Mouse (Mus musculus) midbrain, postnatal 0 days (tissue): ENCODE data around the gene Egflam. TPM values are rescaled to one million over a fixed set of nuclear protein-coding genes. Genes with fewer than 3 reads are reported as not detected.

ENCODE experiments used
- ATAC-seq: fragments of 200-750 bp; cut with Nextera tagmentation; 2 replicates; pipeline ENCODE4 v1.8.0; 2017; ENCODE audit warnings: moderate number of reproducible peaks, mild to moderate bottlenecking, moderate TSS enrichment, moderate library complexity; ENCODE audit not compliant: low FRiP score
- DNase-seq: peaks from one replicate; pipeline ENCODE4 v3.0.0-alpha.2; 2015; ENCODE audit warnings: low spot score
- H3K27ac ChIP-seq: fragments of 300-500 bp; sonication (generic); 2 replicates; pipeline ENCODE4 v1.5.1; 2014; ENCODE audit warnings: low read depth, mild to moderate bottlenecking, low read length, mixed read lengths
- H3K27me3 ChIP-seq: fragments of 300-500 bp; sonication (generic); 2 replicates; pipeline ENCODE4 v1.6.1; 2014; ENCODE audit warnings: low read length, control low read depth, mixed read lengths; ENCODE audit not compliant: insufficient read depth
- H3K36me3 ChIP-seq: fragments of 300-500 bp; sonication (generic); 2 replicates; pipeline ENCODE4 v1.6.1; 2014; ENCODE audit warnings: low read length, control low read depth, mixed read lengths; ENCODE audit not compliant: insufficient read depth
- H3K4me1 ChIP-seq: fragments of 300-500 bp; sonication (generic); 2 replicates; pipeline ENCODE4 v1.6.1; 2014; ENCODE audit warnings: mild to moderate bottlenecking, control low read depth, antibody characterized with exemption, low read length, mixed read lengths; ENCODE audit not compliant: insufficient read depth
- H3K4me2 ChIP-seq: fragments of 300-500 bp; sonication (generic); 2 replicates; pipeline ENCODE4 v1.6.1; 2014; ENCODE audit warnings: low read depth, mild to moderate bottlenecking, low read length, mixed read lengths; ENCODE audit not compliant: poor library complexity, severe bottlenecking
- H3K4me3 ChIP-seq: fragments of 300-500 bp; sonication (generic); 2 replicates; pipeline ENCODE4 v1.5.1; 2014; ENCODE audit warnings: low read depth, mild to moderate bottlenecking, low read length, moderate library complexity
- H3K9ac ChIP-seq: fragments of 300-500 bp; sonication (generic); replicated peaks from 2 replicates; pipeline ENCODE4 v1.6.1; 2014; ENCODE audit warnings: mild to moderate bottlenecking, low read length, moderate library complexity, mixed read lengths; ENCODE audit not compliant: poor library complexity, severe bottlenecking
- H3K9me3 ChIP-seq: fragments of 300-500 bp; sonication (generic); 2 replicates; pipeline ENCODE4 v1.6.1; 2016; ENCODE audit warnings: low read length, control low read depth
- CTCF ChIP-seq: IDR thresholded peaks from 2 replicates; pipeline ENCODE4 v1.5.1; 2016; ENCODE audit warnings: antibody characterized with exemption, mild to moderate bottlenecking
- WGBS: fragments of 180-500 bp; shearing (Covaris S2); extraction: QIAGEN DNeasy Blood & Tissue Kit; methylation state at CpG from one replicate; pipeline ENCODE4 v1.1.7; 2014; 5-methylcytosine and 5-hydroxymethylcytosine counted together
- polyA plus RNA-seq: library from polyadenylated mRNA; unstranded; fragments of >200 nt; fragmentation: Nextera tagmentation; extraction: Ambion mirVana; gene quantifications from 2 replicates; pipeline ENCODE4 v1.2.1, GENCODE M21; 2015
- total RNA-seq: library from RNA; depleted of rRNA; stranded (reverse); fragments of >200 nt; gene quantifications from 2 replicates; pipeline ENCODE4 v1.2.3, GENCODE M21; 2014

Egflam gene
- total and polyA plus RNA-seq, 2 experiments from 2014 or later: 7.8 to 8.6 TPM

- DNase-seq (no peak), ATAC-seq (no peak)
- Histone ChIP-seq H3K4me3 (no peak overlapping the region), H3K36me3 (peaks cover 8% of the 10 kb centered on the region), H3K27me3 (no peaks in the 10 kb centered on the region), H3K27ac (no peak overlapping the region), H3K4me1 (no peaks in the 10 kb centered on the region), H3K9me3 (no peaks in the 10 kb centered on the region), H3K9ac (no peak overlapping the region), H3K4me2 (no peak overlapping the region)
- 92% methylated on average over 22 of the region's 22 CpGs for WGBS
- TF ChIP-seq CTCF: no peak
These were observed 208.3 kb downstream of the Egflam start for GRCm38 (mm10) chr15:7189678-7190454.

GRCm38 (mm10) chr15:7187682-7188081, 210.5 kb downstream of the Egflam start:
- ATAC-seq: no peak
- TF ChIP-seq CTCF: no peak
- WGBS: 88% methylated on average over 6 of the region's 6 CpGs

GRCm38 (mm10) chr15:7180576-7180975, 217.6 kb downstream of the Egflam start:
- no peak for TF ChIP-seq CTCF
- 73% methylated on average over 6 of the region's 6 CpGs for WGBS
- peaks cover 11% of the 10 kb centered on the region; the same call in 1 of the 2 replicates for H3K36me3 ChIP-seq
- H3K9me3 ChIP-seq: no peaks in the 10 kb centered on the region
- ATAC-seq (no peak), DNase-seq (no peak)
- H3K4me3 ChIP-seq: no peak overlapping the region
- H3K4me2 ChIP-seq: no peak overlapping the region
- no peaks in the 10 kb centered on the region for H3K27me3 ChIP-seq
- H3K27ac ChIP-seq: no peak overlapping the region
- no peak overlapping the region for H3K9ac ChIP-seq
- no peaks in the 10 kb centered on the region for H3K4me1 ChIP-seq

More at GRCm38 (mm10) chr15:7187682-7188081, 210.5 kb downstream of the Egflam start:
- no peaks in the 10 kb centered on the region for H3K27me3 ChIP-seq
- no peak overlapping the region for H3K27ac ChIP-seq
- no peaks in the 10 kb centered on the region for H3K9me3 ChIP-seq
- H3K36me3 ChIP-seq: peaks cover 10% of the 10 kb centered on the region
- H3K4me1 ChIP-seq: no peaks in the 10 kb centered on the region
- no peak overlapping the region for H3K4me2 ChIP-seq
- DNase-seq: no peak
- no peak overlapping the region for H3K4me3 ChIP-seq
- H3K9ac ChIP-seq: no peak overlapping the region

- Histone ChIP-seq H3K27me3 (no peaks in the 10 kb centered on the region), H3K9me3 (no peaks in the 10 kb centered on the region), H3K36me3 (no peaks in the 10 kb centered on the region; the same call in 1 of the 2 replicates), H3K4me1 (no peaks in the 10 kb centered on the region), H3K4me3 (no peak overlapping the region), H3K4me2 (no peak overlapping the region), H3K9ac (no peak overlapping the region), H3K27ac (no peak overlapping the region)
- no peak for ATAC-seq
- TF ChIP-seq CTCF: no peak
- no peak for DNase-seq
- WGBS: 89% methylated on average over 8 of the region's 8 CpGs
These were observed 224.4 kb downstream of the Egflam start for GRCm38 (mm10) chr15:7173776-7174175.

- WGBS: 92% methylated on average over 7 of the region's 7 CpGs
- Histone ChIP-seq H3K4me1 (no peaks in the 10 kb centered on the region), H3K36me3 (no peaks in the 10 kb centered on the region; the same call in 1 of the 2 replicates), H3K27me3 (no peaks in the 10 kb centered on the region), H3K9me3 (no peaks in the 10 kb centered on the region), H3K4me2 (no peak overlapping the region), H3K9ac (no peak overlapping the region), H3K27ac (no peak overlapping the region), H3K4me3 (no peak overlapping the region)
- no peak for DNase-seq
- no peak for TF ChIP-seq CTCF
- no peak for ATAC-seq
These were observed 224.8 kb downstream of the Egflam start for GRCm38 (mm10) chr15:7173346-7173745.

GRCm38 (mm10) chr15:7172875-7173274, 225.3 kb downstream of the Egflam start:
- no peaks in the 10 kb centered on the region for H3K4me1 ChIP-seq
- H3K27ac ChIP-seq: no peak overlapping the region
- no peak overlapping the region for H3K9ac ChIP-seq
- no peak overlapping the region for H3K4me3 ChIP-seq
- no peaks in the 10 kb centered on the region for H3K27me3 ChIP-seq
- TF ChIP-seq CTCF: no peak
- H3K9me3 ChIP-seq: no peaks in the 10 kb centered on the region
- ATAC-seq: no peak
- no peaks in the 10 kb centered on the region; the same call in 1 of the 2 replicates for H3K36me3 ChIP-seq
- WGBS: 59% methylated on average over 2 of the region's 2 CpGs
- peak; percentile 36 for DNase-seq
- no peak overlapping the region for H3K4me2 ChIP-seq
